Mouse (Mus musculus) brain, embryonic 14.5 days (tissue): ENCODE measurements around the gene Rep15.

Source experiments
- CTCF ChIP-seq: fragments of 200-500 bp; IDR thresholded peaks from 2 replicates; pipeline ENCODE4 v1.5.1; 2012; ENCODE audit warnings: inconsistent platforms, mild to moderate bottlenecking, moderate library complexity, borderline replicate concordance; ENCODE audit not compliant: insufficient read depth, insufficient read length; ENCODE audit errors: extremely low read depth
- POLR2A ChIP-seq: fragments of 200-500 bp; IDR thresholded peaks from 2 replicates; pipeline ENCODE4 v1.6.1; 2012; ENCODE audit warnings: mild to moderate bottlenecking, inconsistent platforms, borderline replicate concordance; ENCODE audit not compliant: poor library complexity, insufficient read depth, insufficient read length, severe bottlenecking; ENCODE audit errors: extremely low read depth

GRCm38 (mm10) chr6:146999302-146999701, 33.1 kb upstream of the Rep15 start:
- TF ChIP-seq CTCF (no peak), POLR2A (no peak)
